Mouse (Mus musculus): ENCODE data around the gene Jup.
A peak's percentile ranks its signal among the peaks of the same experiment; 100 is the strongest.
"Not testable (repeated sequence)": the region's sequence is repeated elsewhere in the genome, so short reads cannot be mapped to it uniquely, and the experiment has no call there.

Gene Jup

DNA sequence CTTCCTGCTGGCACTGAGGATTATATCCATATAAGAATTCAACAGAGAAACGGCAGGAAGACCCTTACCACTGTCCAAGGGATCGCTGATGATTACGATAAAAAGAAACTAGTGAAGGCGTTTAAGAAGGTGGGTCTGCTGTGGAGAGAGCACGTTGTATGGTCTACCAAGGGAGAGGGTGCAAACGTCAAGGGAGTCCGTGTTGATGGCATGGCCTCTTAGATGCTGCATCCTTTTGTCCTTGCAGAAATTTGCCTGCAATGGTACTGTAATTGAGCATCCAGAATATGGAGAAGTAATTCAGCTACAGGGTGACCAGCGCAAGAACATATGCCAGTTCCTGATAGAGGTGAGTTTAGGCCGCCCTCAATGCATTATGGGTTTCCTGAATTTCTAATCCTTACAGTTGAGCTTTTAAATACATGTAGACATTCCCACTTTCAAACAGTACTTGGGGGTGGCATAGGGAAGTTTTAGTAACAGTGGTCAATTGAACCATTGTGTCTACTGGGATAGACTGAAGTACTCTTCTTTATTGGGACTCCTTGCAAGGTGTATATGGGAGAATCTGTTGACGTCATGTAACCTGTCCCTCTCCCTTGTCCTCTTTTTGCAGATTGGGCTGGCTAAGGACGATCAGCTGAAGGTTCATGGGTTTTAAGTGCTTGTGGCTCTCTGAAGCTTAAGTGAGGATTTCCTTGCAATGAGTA is 76.7 kb downstream of the Jup start:
- DNase-seq (ENCODE audit: extremely low read depth, low read depth): not testable (repeated sequence)

DNA sequence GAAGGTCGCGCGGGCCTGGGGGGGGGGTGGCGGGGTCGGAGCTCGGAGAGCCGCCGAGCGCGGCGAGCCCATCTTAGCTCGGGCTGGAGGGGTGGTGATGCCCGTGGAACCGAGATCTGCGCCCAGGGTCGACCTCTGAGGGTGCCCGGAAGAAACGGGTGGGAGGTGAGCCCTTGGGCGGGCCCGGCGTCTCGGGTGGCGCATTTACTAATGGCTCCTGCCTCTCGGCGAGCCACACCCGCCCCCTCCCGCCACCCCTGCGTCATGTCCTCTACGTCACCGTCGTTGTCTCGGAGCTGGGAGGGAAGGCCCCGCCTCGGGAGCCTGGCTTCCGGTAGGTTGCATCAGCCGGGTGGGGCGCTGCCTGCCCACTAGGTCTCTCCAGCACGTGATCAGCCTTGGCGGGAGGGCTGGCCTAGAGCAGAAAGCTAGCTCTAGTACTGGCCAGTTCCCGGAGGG is 77.4 kb downstream of the Jup start:
- peak; percentile 91 for DNase-seq (ENCODE audit: extremely low read depth, low read depth)

DNA sequence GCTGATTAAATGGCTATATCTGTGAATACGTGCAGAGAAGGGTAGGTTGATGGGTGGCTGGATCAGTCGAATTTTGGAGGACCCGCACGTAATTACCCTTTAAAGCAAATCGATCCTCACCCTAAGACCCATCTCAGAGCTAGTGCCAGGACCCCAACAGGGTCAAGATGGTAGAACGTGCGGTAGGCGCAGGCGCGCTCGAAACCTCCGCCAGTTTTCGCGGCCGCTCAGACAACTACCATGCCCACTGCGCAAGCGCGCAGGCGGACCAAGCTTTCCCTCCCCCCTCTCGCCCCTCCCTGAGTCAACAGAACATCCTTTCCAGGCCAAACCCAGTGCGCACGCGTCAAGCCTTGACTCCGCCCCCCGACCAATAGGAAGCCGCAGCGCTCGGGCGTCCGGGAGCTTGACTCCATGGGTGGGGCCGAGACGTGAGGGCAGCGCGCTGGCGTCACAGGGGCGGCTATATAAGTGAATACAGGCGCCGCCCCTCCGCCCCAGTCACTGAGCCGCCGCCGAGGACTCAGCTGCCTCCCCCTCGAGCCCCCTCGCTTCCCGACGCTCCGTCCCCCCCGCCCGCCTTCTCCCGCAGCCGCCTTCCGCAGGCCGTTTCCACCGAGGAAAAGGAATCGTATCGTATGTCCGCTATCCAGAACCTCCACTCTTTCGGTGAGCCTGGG is 77.9 kb downstream of the Jup start, which contains the start of gene Eif1:
Gene Eif1, plus strand, starts transcription at position 394 of the 680 bp plus-strand sequence.
- DNase-seq (ENCODE audit: extremely low read depth, low read depth): peak; percentile 95

Measured in MEL-GATA-1-ER (cell line).